8 mouse cellular contexts compared by ENCODE assay signal in the genomic region with DNA sequence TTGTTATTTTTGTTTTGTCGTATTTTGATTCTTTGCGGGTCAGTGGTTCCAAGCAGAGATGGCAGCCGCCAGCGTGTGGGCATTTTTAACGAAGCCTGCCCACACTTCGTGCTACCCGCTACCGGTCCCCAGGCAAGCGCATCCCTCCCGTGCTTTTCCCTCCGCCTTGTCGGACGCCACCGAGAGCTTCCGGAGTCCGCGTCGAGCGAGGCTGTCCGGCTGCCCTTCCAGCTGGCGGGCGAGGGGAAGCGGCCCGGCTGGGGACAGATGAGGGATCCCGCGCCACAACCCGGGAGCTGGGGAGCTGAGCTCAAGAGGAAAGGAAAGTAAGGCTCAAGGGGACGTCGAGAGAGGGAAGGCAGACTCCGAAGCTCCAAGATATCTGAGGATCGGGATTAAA. TPM values are rescaled to one million over a fixed set of nuclear protein-coding genes. Genes with fewer than 3 reads are reported as not detected.
DNase-seq lines count a peak whose midpoint lies in the region; ATAC-seq and TF ChIP-seq lines count a peak whose summit lies in the region.

No protein-coding gene starts in this region.

- no peaks in the 10 kb centered on the region for H3K4me1 ChIP-seq in embryonic facial prominence, embryonic 13.5 days
- H3K4me1 ChIP-seq in kidney, postnatal 0 days (replicated peaks; ENCODE audit: insufficient read depth, low read length), result no peaks in the 10 kb centered on the region
- no peaks in the 10 kb centered on the region for H3K4me1 ChIP-seq in neural tube, embryonic 12.5 days

- peak overlapping the region; percentile 87 for H3K9ac ChIP-seq in embryonic facial prominence, embryonic 13.5 days
- H3K9ac ChIP-seq in kidney, postnatal 0 days (ENCODE audit: low read depth, low read length), result peak overlapping the region; percentile 66
- H3K9ac ChIP-seq in neural tube, embryonic 12.5 days, result peak overlapping the region; percentile 77

- peaks cover 57% of the 10 kb centered on the region for H3K27me3 ChIP-seq in embryonic facial prominence, embryonic 13.5 days
- H3K27me3 ChIP-seq in kidney, postnatal 0 days (ENCODE audit: insufficient read depth, low read length), result peaks cover 50% of the 10 kb centered on the region
- peaks cover 50% of the 10 kb centered on the region for H3K27me3 ChIP-seq in neural tube, embryonic 12.5 days (replicated peaks)

- H3K27ac ChIP-seq in embryonic facial prominence, embryonic 13.5 days, result peak overlapping the region; percentile 94
- peak overlapping the region; percentile 87 for H3K27ac ChIP-seq in kidney, postnatal 0 days
- 0 out of 2 replicates have a peak overlapping the region, but pooled peaks have one; percentile 37 for H3K27ac ChIP-seq in neural tube, embryonic 12.5 days

- DNase-seq in kidney, adult 18-20 months, result peak; percentile 40
- DNase-seq in kidney, postnatal 36 days, result no peak
- DNase-seq in kidney, postnatal 0 days (ENCODE audit: low spot score), result no peak
- no peak for DNase-seq in frontal cortex, postnatal 36 days (ENCODE audit: low spot score in 2 of 2)
- DNase-seq in frontal cortex, postnatal 14 days (ENCODE audit: low spot score in 2 of 2), result no peak
- DNase-seq in right cerebral cortex, adult 18-20 months, result no peak

- no peaks in the 10 kb centered on the region for H3K36me3 ChIP-seq in embryonic facial prominence, embryonic 13.5 days
- no peaks in the 10 kb centered on the region for H3K36me3 ChIP-seq in kidney, postnatal 0 days (ENCODE audit: insufficient read depth, low read length)
- H3K36me3 ChIP-seq in neural tube, embryonic 12.5 days, result no peaks in the 10 kb centered on the region

- no peak for TF ChIP-seq CTCF in kidney, postnatal 0 days (IDR thresholded peaks at IDR 0.05; ENCODE audit: low read depth)

- peak overlapping the region; percentile 53 for H3K4me3 ChIP-seq in embryonic facial prominence, embryonic 13.5 days
- peak overlapping the region; percentile 44 for H3K4me3 ChIP-seq in kidney, postnatal 0 days (replicated peaks; ENCODE audit: low read depth, low read length)
- peak overlapping the region; percentile 50 for H3K4me3 ChIP-seq in neural tube, embryonic 12.5 days

- no peaks in the 10 kb centered on the region for H3K9me3 ChIP-seq in embryonic facial prominence, embryonic 13.5 days
- H3K9me3 ChIP-seq in kidney, postnatal 0 days (replicated peaks; ENCODE audit: low read length), result no peaks in the 10 kb centered on the region
- H3K9me3 ChIP-seq in neural tube, embryonic 12.5 days, result no peaks in the 10 kb centered on the region

- WGBS in embryonic facial prominence, embryonic 13.5 days, result under 1% methylated on average over 31 of the region's 31 CpGs
- 1% methylated on average over 31 of the region's 31 CpGs for WGBS in kidney, postnatal 0 days
- under 1% methylated on average over 31 of the region's 31 CpGs for WGBS in neural tube, embryonic 12.5 days

- no peak for ATAC-seq in embryonic facial prominence, embryonic 13.5 days (ENCODE audit: insufficient number of reproducible peaks, insufficient read depth, low FRiP score, low TSS enrichment, low read depth)
- ATAC-seq in kidney, postnatal 0 days (replicated peaks; ENCODE audit: low FRiP score, low read depth), result no peak
- ATAC-seq in neural tube, embryonic 12.5 days (ENCODE audit: low FRiP score, low read depth), result no peak

- H3K4me2 ChIP-seq in embryonic facial prominence, embryonic 13.5 days, result peak overlapping the region; percentile 57
- H3K4me2 ChIP-seq in kidney, postnatal 0 days (ENCODE audit: low read length), result peak overlapping the region; percentile 52
- H3K4me2 ChIP-seq in neural tube, embryonic 12.5 days (replicated peaks), result peak overlapping the region; percentile 61

RNA-seq across cellular contexts. Expression of a gene that starts 1.1 kb away (rescaled TPM):
- polyA plus RNA-seq in embryonic facial prominence, embryonic 13.5 days (2015; fragmentation: Nextera tagmentation; extraction: Ambion mirVana), result 93.6 and 106 TPM in 2 replicates
- polyA plus RNA-seq in kidney, postnatal 0 days (2015; fragmentation: Nextera tagmentation; extraction: Ambion mirVana), result 61.5 and 62.3 TPM in 2 replicates
- 78.6 and 88.6 TPM in 2 replicates for polyA plus RNA-seq in neural tube, embryonic 12.5 days (2016; fragmentation: Nextera tagmentation; extraction: Ambion mirVana)

Comparison
In these comparisons a context has a peak if more than half of its experiments do, and no peak if none do; other contexts are left out.
1. H3K27ac ChIP-seq: peak in every context shown above with its lines; median percentile 94 in embryonic facial prominence, embryonic 13.5 days; 87 in kidney, postnatal 0 days; 37 in neural tube, embryonic 12.5 days.